Mouse (Mus musculus) heart, postnatal 0 days (tissue): ENCODE results near the gene Fan1.

Experiments
- CTCF ChIP-seq: IDR thresholded peaks from 2 replicates; pipeline ENCODE4 v1.5.1; 2016; ENCODE audit warnings: antibody characterized with exemption, control low read depth, low read depth
- EP300 ChIP-seq: IDR thresholded peaks from 2 replicates; pipeline ENCODE4 v1.6.1; 2016; ENCODE audit warnings: antibody characterized with exemption, low read depth

DNA sequence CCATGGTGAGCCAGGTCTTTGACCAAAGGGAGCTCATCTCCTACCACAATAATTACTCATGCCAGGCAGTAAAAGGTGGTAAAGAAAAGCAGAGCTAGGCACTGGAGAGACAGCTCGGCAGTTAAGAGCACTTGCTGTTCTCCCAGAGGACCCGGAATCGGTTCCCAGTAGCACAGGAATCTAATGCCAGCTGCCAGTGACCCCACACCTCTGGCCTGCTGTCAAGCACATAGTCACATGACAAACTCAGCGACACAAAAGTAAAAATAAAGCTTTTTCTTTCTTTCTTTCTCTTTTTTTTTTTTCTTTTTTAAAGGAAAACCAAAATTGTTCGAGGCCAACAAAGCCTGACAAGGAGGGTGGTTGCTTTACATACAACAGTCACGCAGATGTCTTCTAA lies 4.1 kb downstream of the Fan1 start:
- TF ChIP-seq EP300 = no peak
- TF ChIP-seq CTCF = no peak
